Mouse (Mus musculus) brain, embryonic 14.5 days (tissue): ENCODE data around the gene Ppp1r12a.

Experiments
- CTCF ChIP-seq: fragments of 200-500 bp; IDR thresholded peaks from 2 replicates; pipeline ENCODE4 v1.5.1; 2012; ENCODE audit warnings: inconsistent platforms, mild to moderate bottlenecking, moderate library complexity, borderline replicate concordance; ENCODE audit not compliant: insufficient read depth, insufficient read length; ENCODE audit errors: extremely low read depth
- POLR2A ChIP-seq: fragments of 200-500 bp; IDR thresholded peaks from 2 replicates; pipeline ENCODE4 v1.6.1; 2012; ENCODE audit warnings: mild to moderate bottlenecking, inconsistent platforms, borderline replicate concordance; ENCODE audit not compliant: poor library complexity, insufficient read depth, insufficient read length, severe bottlenecking; ENCODE audit errors: extremely low read depth

DNA sequence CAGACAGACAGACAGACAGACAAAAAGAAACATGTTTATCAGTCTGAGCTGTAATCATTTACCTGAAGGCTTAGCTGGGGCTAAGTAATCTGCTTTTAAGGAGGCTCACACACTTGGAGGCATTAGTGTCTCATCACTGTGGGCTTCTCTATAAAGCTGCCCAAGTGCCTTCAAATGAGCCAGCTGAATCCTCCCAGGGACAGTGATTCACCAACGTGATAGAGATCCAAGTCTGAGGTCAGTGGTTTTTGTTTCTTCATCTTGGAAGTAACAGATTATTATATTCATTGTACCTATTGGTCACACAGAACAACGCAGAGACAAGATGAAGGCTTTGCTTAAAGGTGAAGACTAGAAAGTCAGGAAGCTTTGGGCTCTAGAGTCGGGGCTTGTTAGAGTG, 8.7 kb upstream of the Ppp1r12a start:
- TF ChIP-seq POLR2A (no peak), CTCF (no peak)
